Mouse (Mus musculus) kidney, embryonic 14.5 days (tissue): ENCODE results near the gene Sox11. TPM values are rescaled to one million over a fixed set of nuclear protein-coding genes. Genes with fewer than 3 reads are reported as not detected.

Experiments used
- ATAC-seq: fragments of 200-750 bp; cut with Nextera tagmentation; 2 replicates; pipeline ENCODE4 v1.8.0; 2017; ENCODE audit warnings: moderate number of reproducible peaks, mild to moderate bottlenecking, moderate TSS enrichment, moderate library complexity; ENCODE audit not compliant: low FRiP score, low TSS enrichment
- H3K27ac ChIP-seq: fragments of 300-500 bp; sonication (generic); 2 replicates; pipeline ENCODE4 v1.5.1; 2014; ENCODE audit warnings: low read depth, mild to moderate bottlenecking, low read length, moderate library complexity, mixed read lengths
- H3K27me3 ChIP-seq: fragments of 300-500 bp; sonication (generic); 2 replicates; pipeline ENCODE4 v1.6.1; 2014; ENCODE audit warnings: mild to moderate bottlenecking, low read length; ENCODE audit not compliant: control insufficient read depth, insufficient read depth
- H3K36me3 ChIP-seq: fragments of 300-500 bp; sonication (generic); 2 replicates; pipeline ENCODE4 v1.6.1; 2014; ENCODE audit warnings: low read length, mixed read lengths; ENCODE audit not compliant: control insufficient read depth, insufficient read depth
- H3K4me1 ChIP-seq: fragments of 300-500 bp; sonication (generic); 2 replicates; pipeline ENCODE4 v1.6.1; 2014; ENCODE audit warnings: low read length, mixed read lengths; ENCODE audit not compliant: control insufficient read depth, insufficient read depth
- H3K4me2 ChIP-seq: fragments of 300-500 bp; sonication (generic); replicated peaks from 2 replicates; pipeline ENCODE4 v1.6.1; 2014; ENCODE audit warnings: low read depth, mild to moderate bottlenecking, low read length
- H3K4me3 ChIP-seq: fragments of 300-500 bp; sonication (generic); 2 replicates; pipeline ENCODE4 v1.5.1; 2014; ENCODE audit warnings: mild to moderate bottlenecking, low read length
- H3K9ac ChIP-seq: fragments of 300-500 bp; sonication (generic); 2 replicates; pipeline ENCODE4 v1.6.1; 2014; ENCODE audit warnings: low read depth, mild to moderate bottlenecking, low read length, moderate library complexity
- H3K9me3 ChIP-seq: fragments of 300-500 bp; sonication (generic); 2 replicates; pipeline ENCODE4 v1.6.1; 2016; ENCODE audit warnings: low read length; ENCODE audit not compliant: control insufficient read depth
- WGBS: fragments of 180-500 bp; shearing (Covaris S2); extraction: QIAGEN DNeasy Blood & Tissue Kit; methylation state at CpG from one replicate; pipeline ENCODE4 v1.1.7; 2014; 5-methylcytosine and 5-hydroxymethylcytosine counted together
- polyA plus RNA-seq: library from polyadenylated mRNA; unstranded; fragments of >200 nt; fragmentation: Nextera tagmentation; extraction: Ambion mirVana; gene quantifications from 2 replicates; pipeline ENCODE4 v1.2.1, GENCODE M21; 2014

Gene Sox11
- polyA plus RNA-seq, 1 experiment from 2014 or later = 115 TPM

GRCm38 (mm10) chr12:27293736-27294135, 48.6 kb downstream of the Sox11 start:
- Histone ChIP-seq H3K9ac (no peak overlapping the region), H3K27ac (no peak overlapping the region), H3K27me3 (no peaks in the 10 kb centered on the region), H3K4me2 (no peak overlapping the region), H3K4me3 (no peak overlapping the region), H3K4me1 (no peaks in the 10 kb centered on the region), H3K9me3 (no peaks in the 10 kb centered on the region), H3K36me3 (no peaks in the 10 kb centered on the region)
- WGBS = 51% methylated on average over 10 of the region's 10 CpGs
- ATAC-seq = no peak

GRCm38 (mm10) chr12:27293208-27293607, 49.2 kb downstream of the Sox11 start:
- no peaks in the 10 kb centered on the region for H3K36me3 ChIP-seq
- H3K9me3 ChIP-seq = no peaks in the 10 kb centered on the region
- no peak overlapping the region for H3K4me3 ChIP-seq
- no peak for ATAC-seq
- no peak overlapping the region for H3K4me2 ChIP-seq
- no peaks in the 10 kb centered on the region for H3K4me1 ChIP-seq
- WGBS = 29% methylated on average over 1 of the region's 1 CpGs
- no peak overlapping the region for H3K9ac ChIP-seq
- H3K27me3 ChIP-seq = no peaks in the 10 kb centered on the region
- no peak overlapping the region for H3K27ac ChIP-seq
